Mouse (Mus musculus) colon, adult 2 months (tissue): ENCODE results near the gene Cyld. TPM values are rescaled to one million over a fixed set of nuclear protein-coding genes. Genes with fewer than 3 reads are reported as not detected.

Experiments used
- polyA plus RNA-seq: library from polyadenylated mRNA; depleted of rRNA; stranded (reverse); fragments of >200 nt; gene quantifications from 2 replicates; pipeline ENCODE4 v1.2.3, GENCODE M21; 2012; rRNA removed

The Cyld gene
- polyA plus RNA-seq = 4.1 TPM in 2 replicates

GRCm38 (mm10) chr8:88696721-88697641, at the start of gene Cyld:
Gene Cyld, plus strand, starts transcription at chr8:88697028.

Other genes with a start within 250 kb of the Cyld start
- 31.2 and 34.8 TPM in 2 replicates for gene Nkd1, start 175.7 kb upstream of the Cyld start, polyA plus RNA-seq
- 29.2 and 35.8 TPM in 2 replicates for gene Snx20, start 60.9 kb upstream of the Cyld start, polyA plus RNA-seq
- gene Nod2, start 49.7 kb upstream of the Cyld start, polyA plus RNA-seq = 3.5 and 3.7 TPM in 2 replicates